Mouse (Mus musculus): ENCODE results near the gene Sae1.

- TF ChIP-seq CTCF (IDR thresholded peaks at IDR 0.05; ENCODE audit: low read depth): no peak
- TF ChIP-seq EP300 (IDR thresholded peaks at IDR 0.05; ENCODE audit: low read depth): no peak
These were observed 78.9 kb downstream of the Sae1 start for GRCm38 (mm10) chr7:16308555-16309317.
